ENCODE assay signal across 12 mouse cellular contexts in genomic region chr15:12113411-12113810, GRCm38 (mm10). TPM values are rescaled to one million over a fixed set of nuclear protein-coding genes. Genes with fewer than 3 reads are reported as not detected.
A peak's percentile ranks its signal among the peaks of the same experiment; 100 is the strongest.
DNase-seq lines count a peak whose midpoint lies in the region; ATAC-seq and TF ChIP-seq lines count a peak whose summit lies in the region.
"Had no signal": no experiment of that assay in that cellular context is flagged by ENCODE, and none has a peak within 500 bp of the region (broad histone marks: within the 10 kb centered on the region; RNA-seq: fewer than 3 reads in every experiment).

No protein-coding gene starts in this region.

- 0 out of 2 replicates have a peak, but pooled peaks cover 3% of the 10 kb centered on the region for H3K4me1 ChIP-seq in forebrain, embryonic 14.5 days (ENCODE audit: control insufficient read depth, insufficient read depth, low read length)
- H3K4me1 ChIP-seq in forebrain, embryonic 10.5 days: peaks cover 18% of the 10 kb centered on the region

- H3K36me3 ChIP-seq in forebrain, embryonic 14.5 days (ENCODE audit: control insufficient read depth, insufficient read depth, low read length): no peaks in the 10 kb centered on the region
- no peaks in the 10 kb centered on the region for H3K36me3 ChIP-seq in forebrain, embryonic 10.5 days (replicated peaks)
- H3K36me3 ChIP-seq: heart, embryonic 13.5 days; limb, embryonic 12.5 days; midbrain, embryonic 10.5 days; stomach, embryonic 15.5 days had no signal

- H3K4me3 ChIP-seq in forebrain, embryonic 14.5 days (ENCODE audit: low read depth, low read length): no peak overlapping the region
- no peak overlapping the region for H3K4me3 ChIP-seq in forebrain, embryonic 10.5 days
- H3K4me3 ChIP-seq in left cerebral cortex, adult 2 months: no peak overlapping the region
- H3K4me3 ChIP-seq: heart, embryonic 13.5 days; limb, embryonic 12.5 days; midbrain, embryonic 10.5 days; stomach, embryonic 15.5 days had no signal

- no peak for ATAC-seq in forebrain, embryonic 14.5 days

- intact Hi-C loops in left cerebral cortex, adult 2 months (cut with DNase I): loop anchor here (10.0 kb wide), 1 partner anchor 709 kb away; no protein-coding TSS in a partner anchor
- intact Hi-C loops in left cerebral cortex, postnatal 10 days (cut with DNase I): no loop called here

- peak; percentile 66 for TF ChIP-seq CTCF in left cerebral cortex, adult 2 months (IDR thresholded peaks at IDR 0.05)

- H3K9me3 ChIP-seq in forebrain, embryonic 14.5 days (replicated peaks; ENCODE audit: control insufficient read depth, low read length): no peaks in the 10 kb centered on the region
- H3K9me3 ChIP-seq in forebrain, embryonic 10.5 days: no peaks in the 10 kb centered on the region; the same call in 1 of the 2 replicates
- H3K9me3 ChIP-seq: heart, embryonic 13.5 days; limb, embryonic 12.5 days; midbrain, embryonic 10.5 days; stomach, embryonic 15.5 days had no signal

- no peak overlapping the region for H3K4me2 ChIP-seq in forebrain, embryonic 14.5 days (ENCODE audit: low read length)
- H3K4me2 ChIP-seq: heart, embryonic 13.5 days; limb, embryonic 12.5 days; stomach, embryonic 15.5 days had no signal

- DNase-seq in forebrain, embryonic 14.5 days (ENCODE audit: low spot score): peak; percentile 52
- no peak for DNase-seq in forebrain, embryonic 10.5 days (ENCODE audit: extremely low spot score, low spot score)
- no peak for DNase-seq in left cerebral cortex, adult 2 months (ENCODE audit: extremely low spot score in 1 of 2, low spot score in 2 of 2)
- no peak for DNase-seq in left cerebral cortex, postnatal 10 days (ENCODE audit: extremely low spot score in 1 of 2, low spot score in 2 of 2)
- DNase-seq in thymus, postnatal 14 days: peak; percentile 42
- DNase-seq in thymus, postnatal 36 days: no peak
- no peak for DNase-seq in ovary, postnatal 36 days (ENCODE audit: low spot score)
- no peak for DNase-seq in spleen, postnatal 14 days (ENCODE audit: low spot score in 2 of 2)

- H3K27ac ChIP-seq in forebrain, embryonic 14.5 days (ENCODE audit: low read depth, low read length): no peak overlapping the region
- H3K27ac ChIP-seq in forebrain, embryonic 10.5 days: no peak overlapping the region
- peak overlapping the region; percentile 26; the same call in 1 of the 2 replicates for H3K27ac ChIP-seq in left cerebral cortex, adult 2 months
- H3K27ac ChIP-seq: heart, embryonic 13.5 days; limb, embryonic 12.5 days; midbrain, embryonic 10.5 days; stomach, embryonic 15.5 days had no signal

- 63% methylated on average over 2 of the region's 2 CpGs for WGBS in forebrain, embryonic 14.5 days
- 82% methylated on average over 2 of the region's 2 CpGs for WGBS in forebrain, embryonic 10.5 days

- H3K9ac ChIP-seq in forebrain, embryonic 14.5 days (ENCODE audit: low read length): no peak overlapping the region
- H3K9ac ChIP-seq: heart, embryonic 13.5 days; limb, embryonic 12.5 days; stomach, embryonic 15.5 days had no signal

- H3K27me3 ChIP-seq in forebrain, embryonic 14.5 days (replicated peaks; ENCODE audit: control insufficient read depth, insufficient read depth, low read length): no peaks in the 10 kb centered on the region
- peaks cover 10% of the 10 kb centered on the region; the same call in 1 of the 2 replicates for H3K27me3 ChIP-seq in forebrain, embryonic 10.5 days (ENCODE audit: poor library complexity, severe bottlenecking)
- H3K27me3 ChIP-seq: heart, embryonic 13.5 days; limb, embryonic 12.5 days; stomach, embryonic 15.5 days had no signal

RNA-seq across cellular contexts. Expression of gene Zfr, which starts 4.2 kb away (rescaled TPM):
- polyA plus RNA-seq in forebrain, embryonic 14.5 days (2014; fragmentation: Nextera tagmentation; extraction: Ambion mirVana): 169 and 182 TPM in 2 replicates
- polyA plus RNA-seq in forebrain, embryonic 10.5 days (2016; fragmentation: Nextera tagmentation; extraction: Ambion mirVana): 126 and 135 TPM in 2 replicates
- total RNA-seq in left cerebral cortex, adult 2 months (2021): 100 to 1,000 TPM; 343 to 346 TPM
- 100 to 1,000 TPM; 289 to 298 TPM for total RNA-seq in left cerebral cortex, postnatal 10 days (2021)

Comparison
In these comparisons a context has a peak if more than half of its experiments do, and no peak if none do; other contexts are left out.
1. DNase-seq: peak in forebrain, embryonic 14.5 days (single experiment) and thymus, postnatal 14 days (single experiment); none in forebrain, embryonic 10.5 days (single experiment), left cerebral cortex, adult 2 months (0 of 2), left cerebral cortex, postnatal 10 days (0 of 2), thymus, postnatal 36 days (0 of 2), ovary, postnatal 36 days (single experiment) and spleen, postnatal 14 days (0 of 2).